Mouse (Mus musculus) Patski (cell line): ENCODE data around the gene Hsp90ab1. TPM values are rescaled to one million over a fixed set of nuclear protein-coding genes. Genes with fewer than 3 reads are reported as not detected.
A peak's percentile ranks its signal among the peaks of the same experiment; 100 is the strongest.

Experiments used
- ATAC-seq: fragments of 100-300 bp; one replicate; pipeline ENCODE4 v1.8.0; 2021
- CTCF ChIA-PET: fragments of 350-600 bp; sonication (Branson Sonifier 250); formaldehyde crosslinking; loops from one replicate; lab custom pipeline; 2022; ENCODE audit warnings: inconsistent platforms; lab: Charles Lee
- POLR2A ChIA-PET: fragments of 350-600 bp; sonication (Branson Sonifier 250); formaldehyde crosslinking; loops from one replicate; lab custom pipeline; 2022; ENCODE audit warnings: antibody characterized with exemption, inconsistent platforms; lab: Charles Lee
- DNase-seq: peaks from one replicate; pipeline ENCODE4 v3.0.0-alpha.2; 2011; ENCODE audit warnings: low read depth, low spot score
- H3K27me3 ChIP-seq: fragments of 371-371 bp; one replicate; pipeline ENCODE4 v1.5.1; 2021
- CTCF ChIP-seq: fragments of 100-300 bp; IDR thresholded peaks from one replicate; pipeline ENCODE4 v1.5.1; 2021
- in situ Hi-C: fragments of 300-500 bp; cut with MboI; formaldehyde crosslinking; loops from 3 replicates; pipeline ENCODE4 v1.11.1; 2018; ENCODE audit warnings: low pct_unique_long_range_greater_than_20kb, mixed read lengths
- polyA plus RNA-seq: library from polyadenylated mRNA; unstranded; gene quantifications from one replicate; pipeline ENCODE4 v1.2.3, GENCODE M21; 2021

Hsp90ab1 gene
- polyA plus RNA-seq, 1 experiment from 2014 or later, result 1,835 TPM

- no peaks in the 10 kb centered on the region for H3K27me3 ChIP-seq
- CTCF ChIA-PET, result interaction anchor here (0.7 to 6.9 kb wide), 6 partner anchors 12 to 111 kb away, joined by 3 to 76 read pairs (median 3); no protein-coding TSS in a partner anchor
- POLR2A ChIA-PET, result no interaction called here
- TF ChIP-seq CTCF, result peak; percentile 78
- ATAC-seq (no peak), DNase-seq (no peak)
- in situ Hi-C loops, result no loop called here
These were observed 9.8 kb upstream of the Hsp90ab1 start for GRCm38 (mm10) chr17:45582715-45583355.

- POLR2A ChIA-PET, result no interaction called here
- ATAC-seq, result no peak
- no peak for DNase-seq
- no peaks in the 10 kb centered on the region for H3K27me3 ChIP-seq
- CTCF ChIA-PET, result interaction anchor here (0.8 to 6.9 kb wide), 6 partner anchors 9 to 136 kb away, joined by 3 to 76 read pairs (median 3); no protein-coding TSS in a partner anchor
- in situ Hi-C loops, result no loop called here
- TF ChIP-seq CTCF, result no peak
These were observed 9.1 kb upstream of the Hsp90ab1 start for GRCm38 (mm10) chr17:45582188-45582587.

DNA sequence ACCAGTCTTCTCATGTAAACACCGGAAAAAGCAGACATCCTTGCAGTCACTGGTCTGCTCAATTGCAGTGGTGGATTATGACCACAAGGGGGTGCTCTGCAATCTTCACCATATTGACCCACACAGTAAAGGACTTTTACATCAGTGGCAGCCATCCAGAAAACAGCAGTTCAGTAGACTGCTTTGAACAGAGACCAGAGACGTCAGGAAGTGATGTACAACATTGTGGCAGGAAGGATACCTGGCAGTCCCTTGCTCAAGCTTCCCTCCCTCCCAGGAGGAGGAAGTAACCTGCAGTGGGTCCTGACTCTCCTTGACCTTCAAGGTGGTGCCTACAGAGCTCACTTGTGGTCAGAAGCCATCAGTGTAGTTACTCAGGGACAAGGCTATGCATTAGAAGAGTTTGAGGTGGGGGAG is 8.5 kb upstream of the Hsp90ab1 start:
- no peak for ATAC-seq
- in situ Hi-C loops, result no loop called here

GRCm38 (mm10) chr17:45580958-45581477 is 7.9 kb upstream of the Hsp90ab1 start:
- no peaks in the 10 kb centered on the region for H3K27me3 ChIP-seq
- ATAC-seq (no peak), DNase-seq (no peak)
- TF ChIP-seq CTCF, result no peak
- in situ Hi-C loops, result no loop called here
- CTCF ChIA-PET, result interaction anchor here (1.2 to 6.9 kb wide), 6 partner anchors 47 to 137 kb away, joined by 3 to 76 read pairs (median 3); partner anchors contain the start of gene Spats1
- POLR2A ChIA-PET, result no interaction called here

More for the DNA sequence above, 8.5 kb upstream of the Hsp90ab1 start:
- ChIA-PET POLR2A (no interaction called here), CTCF (interaction anchor here (0.8 to 6.9 kb wide), 8 partner anchors 9 to 136 kb away, joined by 3 to 76 read pairs (median 3); partner anchors contain the start of gene Spats1)
- no peaks in the 10 kb centered on the region for H3K27me3 ChIP-seq
- no peak for DNase-seq
- peak; percentile 91 for TF ChIP-seq CTCF

- no peaks in the 10 kb centered on the region for H3K27me3 ChIP-seq
- ChIA-PET CTCF (interaction anchor here (0.7 to 1.5 kb wide), 3 partner anchors 22 to 63 kb away, joined by 3 to 4 read pairs (median 3); no protein-coding TSS in a partner anchor), POLR2A (no interaction called here)
- in situ Hi-C loops, result no loop called here
- ATAC-seq (no peak), DNase-seq (no peak)
- no peak for TF ChIP-seq CTCF
These were observed 6.5 kb upstream of the Hsp90ab1 start for GRCm38 (mm10) chr17:45579554-45579953.

- ATAC-seq (no peak), DNase-seq (no peak)
- no peak for TF ChIP-seq CTCF
- in situ Hi-C loops, result no loop called here
- CTCF ChIA-PET, result interaction anchor here (0.7 to 1.5 kb wide), 3 partner anchors 22 to 64 kb away, joined by 3 to 4 read pairs (median 3); no protein-coding TSS in a partner anchor
- POLR2A ChIA-PET, result no interaction called here
- H3K27me3 ChIP-seq, result no peaks in the 10 kb centered on the region
These were observed 5.8 kb upstream of the Hsp90ab1 start for GRCm38 (mm10) chr17:45578843-45579242.

DNA sequence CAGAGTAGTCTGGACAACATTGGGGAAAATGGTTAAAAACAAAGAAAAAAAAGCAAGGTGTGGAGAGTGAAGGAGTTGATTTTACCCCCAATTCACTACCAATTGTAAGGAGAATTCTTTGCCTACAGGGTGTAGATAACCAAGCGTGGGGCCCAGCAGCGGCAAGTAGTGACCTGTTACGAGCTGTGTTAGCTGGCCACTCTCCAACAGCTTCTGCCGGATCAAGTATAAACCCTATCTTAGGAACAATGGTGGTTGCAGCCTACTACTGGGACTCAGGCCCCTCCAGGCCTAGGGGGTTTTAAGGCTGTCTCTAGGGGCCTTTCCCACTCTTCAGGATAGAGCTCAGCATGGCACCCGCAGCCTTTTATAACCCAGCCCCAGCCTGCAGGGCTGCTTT is 5.2 kb upstream of the Hsp90ab1 start:
- CTCF ChIA-PET, result interaction anchor here (1.0 to 1.5 kb wide), 2 partner anchors 21 to 64 kb away, joined by 3 to 4 read pairs; no protein-coding TSS in a partner anchor
- ATAC-seq (no peak), DNase-seq (no peak)
- in situ Hi-C loops, result no loop called here
- POLR2A ChIA-PET, result no interaction called here
- no peaks in the 10 kb centered on the region for H3K27me3 ChIP-seq
- TF ChIP-seq CTCF, result no peak

DNA sequence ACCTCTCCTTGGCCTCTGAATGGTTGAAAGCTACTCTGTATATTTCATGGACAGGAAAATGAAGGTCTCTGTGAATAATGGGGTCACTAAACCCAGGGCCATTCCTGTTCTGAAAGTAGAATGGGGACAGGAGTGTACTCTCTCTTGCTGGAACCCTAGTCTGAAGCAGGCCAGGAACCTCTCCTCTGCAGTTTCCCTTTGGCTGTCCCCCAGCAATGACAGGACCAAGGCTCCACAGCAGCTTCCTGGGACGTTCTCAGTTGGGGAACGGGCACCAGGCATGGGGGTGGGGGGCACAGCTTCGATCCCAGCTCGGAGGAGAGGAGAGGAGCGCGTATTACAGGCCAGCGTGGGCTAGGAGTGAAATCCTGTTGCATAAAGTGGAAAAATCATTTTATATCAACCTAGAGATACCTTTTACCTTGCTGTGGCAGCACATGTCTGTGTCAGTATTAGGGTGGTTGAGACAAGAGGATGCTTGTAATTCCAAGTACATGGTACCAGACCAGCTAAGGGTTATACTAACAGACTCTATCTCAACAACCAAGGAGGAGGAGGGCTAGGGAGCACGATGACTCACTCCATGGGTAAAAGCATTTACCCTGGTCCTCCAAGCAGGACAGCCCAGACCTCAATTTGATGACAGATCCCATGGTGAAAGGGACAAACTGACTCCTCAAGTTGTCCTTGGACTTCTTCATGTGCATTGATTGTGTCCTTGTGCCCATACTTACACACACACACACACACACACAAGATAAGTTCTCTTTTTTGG is 2.2 kb upstream of the Hsp90ab1 start:
- in situ Hi-C loops, result no loop called here
- no peak for TF ChIP-seq CTCF
- no peak for ATAC-seq
- ChIA-PET CTCF (interaction anchor here (0.6 to 1.7 kb wide), 5 partner anchors 9 to 82 kb away, joined by 3 to 7 read pairs (median 3); partner anchors contain the start of gene Slc35b2), POLR2A (interaction anchor here (0.6 to 0.7 kb wide), 5 partner anchors 10 to 1043 kb away, joined by 3 to 4 read pairs (median 4); no protein-coding TSS in a partner anchor)
- DNase-seq, result no peak
- no peaks in the 10 kb centered on the region for H3K27me3 ChIP-seq

GRCm38 (mm10) chr17:45574129-45574761 is 1.2 kb upstream of the Hsp90ab1 start:
- in situ Hi-C loops, result no loop called here
- DNase-seq (no peak), ATAC-seq (no peak)
- no peak for TF ChIP-seq CTCF
- ChIA-PET POLR2A (interaction anchor here (0.6 to 1.0 kb wide), 6 partner anchors 10 to 277 kb away, joined by 3 to 7 read pairs (median 4); partner anchors contain the start of gene Slc35b2), CTCF (interaction anchor here (1.0 to 1.7 kb wide), 4 partner anchors 8 to 83 kb away, joined by 3 to 7 read pairs (median 4); partner anchors contain the start of gene Slc35b2)
- H3K27me3 ChIP-seq, result no peaks in the 10 kb centered on the region
